Mouse (Mus musculus) heart, adult 9 months (tissue): ENCODE results near the gene Fpr2.
"Not testable (repeated sequence)": the region's sequence is repeated elsewhere in the genome, so short reads cannot be mapped to it uniquely, and the experiment has no call there.

Experiments
- DNase-seq, 2 experiments: peaks; one replicate each; pipeline ENCODE4 v3.0.0; 2022; ENCODE audit warnings: low spot score in 2 of 2

Gene Fpr2

DNA sequence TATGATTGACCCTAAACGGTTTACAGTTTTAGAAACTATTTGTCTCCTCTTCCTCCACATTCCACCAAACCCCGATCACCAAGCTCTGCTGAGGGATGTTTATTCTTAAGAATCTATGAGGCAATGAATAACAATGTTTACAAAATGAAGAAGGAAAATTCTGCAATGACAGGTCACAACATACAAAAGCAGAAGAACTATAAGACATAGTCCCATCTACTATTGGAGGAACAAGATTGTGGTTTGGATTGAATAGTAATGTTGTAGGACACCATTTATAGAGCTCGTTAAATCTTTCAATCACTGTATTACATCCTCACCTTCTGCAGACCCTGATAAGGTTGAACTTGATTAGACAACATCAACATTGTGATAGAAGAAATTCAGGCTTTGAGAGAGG lies 5.0 kb upstream of the Fpr2 start:
- DNase-seq, result no peak

DNA sequence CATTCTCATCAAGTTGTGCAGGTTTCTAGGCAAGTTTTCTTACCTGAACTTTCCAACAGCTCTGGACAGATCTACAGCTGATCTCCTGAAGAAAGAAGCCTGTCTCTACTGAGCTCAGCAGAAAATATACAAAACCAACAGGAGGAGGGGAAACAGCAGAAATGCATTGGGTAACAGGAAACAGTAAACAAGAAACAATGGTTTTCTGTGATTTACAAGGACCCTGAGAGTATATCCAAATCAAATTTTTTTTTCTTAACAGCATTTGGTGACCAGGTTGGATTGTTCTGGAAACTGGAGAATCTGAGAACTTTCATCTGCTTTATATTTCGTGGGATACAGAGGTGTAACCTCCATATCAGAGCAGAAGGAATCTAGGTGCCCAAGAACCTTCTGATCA lies 3.8 kb upstream of the Fpr2 start, which contains the start of gene Fpr1:
Fpr1 (minus strand) TSS at position 101 of the 400 bp plus-strand sequence.
- DNase-seq, result no peak

DNA sequence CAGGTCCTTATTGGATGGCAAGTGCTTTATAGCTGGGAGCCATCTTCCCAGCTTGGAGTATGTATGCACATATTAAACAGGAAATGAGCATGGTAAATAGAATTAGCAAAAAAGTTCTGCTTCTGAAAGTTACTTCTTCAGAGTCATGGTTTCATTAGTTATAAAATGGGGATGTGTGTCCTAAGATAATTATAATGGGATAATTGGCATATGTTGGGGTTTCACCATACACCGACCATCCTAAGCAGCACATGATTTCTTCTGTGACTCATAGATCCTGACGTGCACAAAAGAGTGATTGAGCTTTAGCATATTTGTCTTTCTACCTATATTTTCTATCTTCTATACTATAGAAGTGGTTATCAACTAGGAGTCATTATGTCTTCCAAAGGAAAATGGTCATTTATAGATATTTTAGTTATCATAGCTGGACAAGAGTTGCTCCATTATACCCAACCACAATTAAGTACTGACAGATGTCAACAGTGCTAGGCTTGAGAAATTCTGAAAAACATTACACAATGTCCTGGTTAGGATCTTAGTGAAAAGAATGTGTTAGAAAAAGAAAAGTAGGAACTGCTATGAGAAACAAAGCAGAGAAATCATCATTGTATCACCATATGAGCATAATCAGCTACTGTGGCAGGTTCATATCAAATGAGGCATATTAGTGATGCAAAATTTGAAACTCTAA lies 2.3 kb downstream of the Fpr2 start:
- DNase-seq, result no peak

DNA sequence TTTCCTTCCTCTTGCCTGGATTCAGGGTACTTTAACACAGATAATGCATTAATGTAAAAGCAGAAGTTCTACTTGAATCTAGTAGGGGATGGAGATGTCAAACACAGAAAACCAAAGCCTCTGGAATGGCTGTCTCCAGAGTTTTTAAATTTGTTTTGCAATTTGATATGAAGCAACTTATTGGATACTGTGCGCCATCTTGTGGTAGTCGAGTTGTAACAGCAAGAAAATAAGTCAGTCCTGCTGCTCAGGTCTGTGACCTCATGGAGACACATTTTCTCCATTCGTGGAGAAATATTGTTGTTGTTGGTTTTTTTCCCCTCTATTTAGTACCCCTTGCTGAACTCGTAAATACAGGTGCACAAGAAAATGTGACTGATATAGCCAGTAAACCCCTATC lies 8.4 kb downstream of the Fpr2 start:
- peak; percentile 15 to 31 for DNase-seq

- DNase-seq, result no peak
Observed at GRCm38 (mm10) chr17:17899268-17899667, 11.6 kb downstream of the Fpr2 start.

DNA sequence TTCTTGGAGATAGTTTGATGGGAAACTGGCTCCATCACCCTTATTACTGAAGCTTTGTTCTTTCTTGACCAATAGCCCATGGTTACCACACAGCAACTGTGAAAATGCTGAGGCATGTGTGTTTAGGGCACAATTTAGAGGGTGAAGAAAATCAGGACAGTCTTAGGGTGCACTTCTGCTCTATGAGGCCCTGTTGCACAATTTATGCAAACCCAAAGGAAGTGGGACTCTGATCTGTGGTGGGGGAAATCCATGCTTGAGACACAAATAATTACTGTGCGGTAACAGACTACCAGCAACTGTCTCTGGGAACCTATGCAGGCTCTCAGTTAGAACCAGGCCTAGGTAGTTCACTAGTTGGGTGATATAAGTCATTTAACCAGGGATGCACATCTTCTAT lies 13.1 kb downstream of the Fpr2 start:
- peak; percentile 3 to 4 for DNase-seq

- DNase-seq, result peak; percentile 74 to 83
Observed at GRCm38 (mm10) chr17:17909636-17910421, 22.2 kb downstream of the Fpr2 start.

DNA sequence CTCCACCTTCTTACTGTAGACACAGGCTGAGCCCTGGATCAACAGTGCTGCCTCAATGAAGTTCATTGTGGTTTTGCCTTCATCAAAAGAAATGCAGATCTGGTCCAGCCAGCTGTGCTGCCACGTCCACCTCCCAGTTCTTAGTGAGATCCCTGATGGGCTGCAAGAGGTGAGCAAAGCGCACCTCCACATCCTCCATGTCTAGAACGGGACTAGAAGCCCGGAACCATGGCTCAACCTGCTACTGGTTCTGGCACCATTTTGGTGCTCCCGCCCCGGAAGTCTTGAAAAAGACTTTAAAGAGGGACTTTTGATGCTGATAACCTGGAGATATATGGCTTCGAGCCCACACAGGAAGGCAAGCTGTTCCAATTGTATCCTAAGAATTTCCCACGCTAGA lies 25.0 kb downstream of the Fpr2 start:
- DNase-seq, result not testable (repeated sequence)

- DNase-seq, result no peak
Observed at GRCm38 (mm10) chr17:17917376-17917775, 29.8 kb downstream of the Fpr2 start.

DNA sequence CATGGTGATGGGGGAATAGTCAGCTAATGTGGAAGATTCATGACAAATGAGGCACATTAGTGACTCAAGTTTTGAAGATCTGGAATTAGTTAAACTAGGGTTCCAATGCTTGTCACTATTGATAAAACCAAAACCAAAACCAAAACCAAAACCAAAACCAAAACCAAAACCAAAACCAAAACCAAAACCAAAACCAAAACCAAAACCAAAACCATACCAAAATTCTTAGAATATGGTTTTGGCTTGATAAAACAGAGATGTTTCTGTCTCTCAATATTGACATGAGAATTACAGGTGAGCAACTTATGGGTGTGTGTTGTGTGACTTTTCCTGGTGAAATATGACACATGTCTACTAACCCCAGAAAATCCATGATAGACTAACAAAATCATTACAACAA lies 30.2 kb downstream of the Fpr2 start:
- no peak for DNase-seq
